Mouse (Mus musculus): ENCODE results near the gene Smox. TPM values are rescaled to one million over a fixed set of nuclear protein-coding genes. Genes with fewer than 3 reads are reported as not detected.
A peak's percentile ranks its signal among the peaks of the same experiment; 100 is the strongest.

Gene Smox
- polyA plus RNA-seq, 1 experiment from 2014 or later, result 19.1 TPM

DNA sequence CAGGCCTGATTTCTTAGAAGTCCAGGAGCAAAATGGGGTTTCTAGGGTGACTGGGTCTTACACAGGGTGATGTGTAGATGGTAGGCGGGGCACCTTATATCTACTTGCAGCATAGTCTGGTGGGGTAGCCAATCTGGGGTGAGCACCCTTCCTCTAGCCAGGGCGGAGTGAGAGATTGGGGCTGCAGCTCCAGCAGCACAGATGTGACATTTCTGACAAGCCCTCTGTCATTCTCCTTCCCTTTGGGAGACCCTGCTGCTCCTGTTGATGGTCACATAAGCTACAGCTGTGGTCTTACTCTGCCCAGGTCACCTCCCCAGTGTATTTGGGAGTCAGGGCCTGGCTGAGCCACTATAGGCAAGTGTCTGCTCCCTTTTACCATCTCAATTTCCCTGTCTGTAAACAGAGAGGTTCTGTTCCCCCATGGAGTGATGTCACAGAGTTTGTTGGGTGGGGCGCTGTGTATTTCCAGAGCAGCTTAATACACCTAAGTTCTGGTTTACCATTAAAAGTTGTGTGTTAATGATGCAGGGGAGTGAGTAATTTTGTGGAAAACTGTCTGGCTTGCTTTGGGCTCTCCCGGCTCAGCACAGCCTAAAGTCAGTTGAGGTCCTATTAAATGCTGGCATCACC is 6.0 kb downstream of the Smox start:
- no peak overlapping the region for H3K9ac ChIP-seq (ENCODE audit: low read length)
- no peaks in the 10 kb centered on the region for H3K4me1 ChIP-seq (replicated peaks; ENCODE audit: control insufficient read depth, insufficient read depth)
- H3K36me3 ChIP-seq (ENCODE audit: control insufficient read depth, insufficient read depth, low read length), result no peaks in the 10 kb centered on the region
- H3K4me3 ChIP-seq (ENCODE audit: low read depth, low read length), result no peak overlapping the region
- ATAC-seq (ENCODE audit: low FRiP score, low TSS enrichment) (0 out of 2 replicates have a peak, but pooled peaks have one; percentile 43), DNase-seq (ENCODE audit: low spot score) (no peak)
- TF ChIP-seq EP300 (optimal IDR thresholded peaks at IDR 0.05) (no peak), CTCF (IDR thresholded peaks at IDR 0.05; ENCODE audit: low read depth) (no peak)
- 77% methylated on average over 4 of the region's 4 CpGs for WGBS
- no peaks in the 10 kb centered on the region for H3K9me3 ChIP-seq (ENCODE audit: control insufficient read depth, low read length)
- H3K27me3 ChIP-seq (ENCODE audit: control insufficient read depth, insufficient read depth, low read length), result no peaks in the 10 kb centered on the region
- H3K4me2 ChIP-seq (replicated peaks; ENCODE audit: low read depth), result no peak overlapping the region
- H3K27ac ChIP-seq (replicated peaks), result no peak overlapping the region

DNA sequence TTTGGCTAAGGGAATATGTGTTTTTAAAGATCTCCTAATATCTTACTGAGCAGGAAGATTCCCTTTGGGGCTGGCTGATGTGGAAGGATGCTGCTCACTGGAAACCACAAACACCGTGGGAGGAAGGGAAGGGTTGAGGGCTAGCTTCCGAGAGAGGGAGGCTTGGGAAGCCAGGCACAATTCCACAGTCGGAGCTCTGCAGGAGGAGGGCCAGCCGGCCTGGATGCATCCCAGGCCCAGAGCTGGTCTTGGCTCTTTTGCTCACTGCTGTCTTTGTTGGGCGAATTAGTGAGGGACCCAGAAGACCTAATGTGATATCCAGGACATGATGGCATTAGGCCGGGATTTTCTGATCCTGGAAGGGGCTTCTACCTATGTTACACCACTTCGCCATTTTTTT is 6.9 kb downstream of the Smox start:
- H3K36me3 ChIP-seq (ENCODE audit: control insufficient read depth, insufficient read depth, low read length), result no peaks in the 10 kb centered on the region
- H3K27ac ChIP-seq (replicated peaks), result no peak overlapping the region
- DNase-seq (ENCODE audit: low spot score) (no peak), ATAC-seq (ENCODE audit: low FRiP score, low TSS enrichment) (no peak)
- no peaks in the 10 kb centered on the region for H3K9me3 ChIP-seq (ENCODE audit: control insufficient read depth, low read length)
- H3K27me3 ChIP-seq (ENCODE audit: control insufficient read depth, insufficient read depth, low read length), result no peaks in the 10 kb centered on the region
- no peak for TF ChIP-seq EP300 (optimal IDR thresholded peaks at IDR 0.05)
- no peak for TF ChIP-seq CTCF (IDR thresholded peaks at IDR 0.05; ENCODE audit: low read depth)
- no peaks in the 10 kb centered on the region for H3K4me1 ChIP-seq (replicated peaks; ENCODE audit: control insufficient read depth, insufficient read depth)
- H3K9ac ChIP-seq (ENCODE audit: low read length), result no peak overlapping the region
- 59% methylated on average over 6 of the region's 7 CpGs for WGBS
- H3K4me2 ChIP-seq (replicated peaks; ENCODE audit: low read depth), result no peak overlapping the region
- no peak overlapping the region for H3K4me3 ChIP-seq (ENCODE audit: low read depth, low read length)

DNA sequence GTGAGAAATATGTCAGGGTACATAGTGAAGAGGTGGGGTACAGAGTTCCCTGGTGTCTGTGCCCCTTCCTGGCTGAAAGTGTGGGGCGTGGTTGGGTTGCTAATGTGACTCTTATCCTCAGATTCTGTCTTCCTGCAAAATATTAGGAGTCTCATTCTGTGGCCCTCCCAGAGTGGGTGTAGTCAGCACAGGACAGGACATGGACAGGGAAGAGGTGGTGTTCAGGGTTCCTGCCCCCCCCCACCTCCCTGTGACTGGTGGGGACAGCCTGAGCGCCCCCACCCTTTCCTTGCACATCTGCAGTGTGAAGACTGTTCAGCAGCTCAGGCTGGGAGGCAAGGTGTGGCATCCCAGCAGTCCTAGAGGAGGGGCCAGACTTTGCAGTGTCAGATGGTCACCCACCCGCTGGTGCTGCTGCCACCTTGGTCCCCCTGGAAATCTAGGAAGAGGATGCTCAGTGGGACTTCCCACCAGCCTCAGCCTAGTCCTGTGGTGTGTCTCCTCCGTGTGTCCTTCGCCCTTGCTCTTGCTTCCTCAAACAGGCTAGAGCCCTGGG is 8.1 kb downstream of the Smox start:
- Histone ChIP-seq H3K4me3 (ENCODE audit: low read depth, low read length) (no peak overlapping the region), H3K9me3 (ENCODE audit: control insufficient read depth, low read length) (no peaks in the 10 kb centered on the region), H3K4me2 (replicated peaks; ENCODE audit: low read depth) (no peak overlapping the region), H3K27me3 (ENCODE audit: control insufficient read depth, insufficient read depth, low read length) (no peaks in the 10 kb centered on the region), H3K27ac (replicated peaks) (no peak overlapping the region), H3K9ac (ENCODE audit: low read length) (no peak overlapping the region), H3K4me1 (replicated peaks; ENCODE audit: control insufficient read depth, insufficient read depth) (no peaks in the 10 kb centered on the region), H3K36me3 (ENCODE audit: control insufficient read depth, insufficient read depth, low read length) (no peaks in the 10 kb centered on the region)
- TF ChIP-seq EP300 (optimal IDR thresholded peaks at IDR 0.05) (no peak), CTCF (IDR thresholded peaks at IDR 0.05; ENCODE audit: low read depth) (no peak)
- ATAC-seq (ENCODE audit: low FRiP score, low TSS enrichment) (no peak), DNase-seq (ENCODE audit: low spot score) (no peak)
- WGBS, result 67% methylated on average over 5 of the region's 5 CpGs

DNA sequence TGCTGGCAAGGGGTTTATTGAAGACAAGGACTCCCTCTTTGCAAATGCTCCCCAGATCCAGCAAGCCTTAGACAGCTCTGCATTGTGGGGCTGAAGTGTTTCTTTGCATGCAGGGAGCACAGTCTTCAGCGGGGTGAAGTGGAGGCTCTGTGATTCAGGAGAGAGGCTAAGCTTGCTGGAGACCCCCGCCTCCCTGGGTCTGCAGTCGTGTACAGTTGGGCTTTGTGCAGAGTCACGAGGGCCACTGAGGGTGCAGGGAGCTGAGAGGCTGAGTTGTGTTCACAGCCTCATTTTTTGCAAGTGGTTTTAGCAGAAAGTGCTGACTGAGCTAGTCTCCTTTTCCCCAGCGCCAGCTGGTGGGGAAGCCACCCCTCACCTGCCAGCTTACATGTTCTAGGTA is 10.6 kb downstream of the Smox start:
- DNase-seq (ENCODE audit: low spot score) (no peak), ATAC-seq (ENCODE audit: low FRiP score, low TSS enrichment) (no peak)
- no peaks in the 10 kb centered on the region for H3K9me3 ChIP-seq (ENCODE audit: control insufficient read depth, low read length)
- no peaks in the 10 kb centered on the region for H3K27me3 ChIP-seq (ENCODE audit: control insufficient read depth, insufficient read depth, low read length)
- H3K9ac ChIP-seq (ENCODE audit: low read length), result no peak overlapping the region
- no peak overlapping the region for H3K4me2 ChIP-seq (replicated peaks; ENCODE audit: low read depth)
- no peaks in the 10 kb centered on the region for H3K36me3 ChIP-seq (ENCODE audit: control insufficient read depth, insufficient read depth, low read length)
- H3K4me3 ChIP-seq (ENCODE audit: low read depth, low read length), result no peak overlapping the region
- no peak overlapping the region for H3K27ac ChIP-seq (replicated peaks)
- WGBS, result 59% methylated on average over 5 of the region's 5 CpGs
- H3K4me1 ChIP-seq (replicated peaks; ENCODE audit: control insufficient read depth, insufficient read depth), result no peaks in the 10 kb centered on the region
- no peak for TF ChIP-seq EP300 (optimal IDR thresholded peaks at IDR 0.05)
- TF ChIP-seq CTCF (IDR thresholded peaks at IDR 0.05; ENCODE audit: low read depth), result no peak

DNA sequence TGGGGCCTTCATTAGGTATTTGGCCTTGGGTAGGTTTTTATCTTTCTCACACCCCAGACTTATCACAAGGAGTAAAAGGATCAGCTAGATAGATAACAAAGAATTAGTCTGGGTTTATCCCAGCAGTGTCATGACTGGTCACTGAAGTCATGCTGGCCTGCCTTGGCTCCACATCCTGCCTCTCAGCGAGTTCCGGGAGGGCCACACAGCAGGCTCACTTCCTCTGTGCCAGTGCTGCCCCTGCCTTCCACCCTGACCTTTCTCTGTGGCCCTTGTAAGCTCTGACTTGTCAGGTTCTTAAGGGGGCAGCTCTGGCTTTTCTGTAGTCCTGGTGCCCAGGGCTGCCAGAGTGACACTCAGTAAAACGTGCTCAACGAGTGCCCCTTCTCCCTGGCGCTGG is 11.3 kb downstream of the Smox start:
- Histone ChIP-seq H3K36me3 (ENCODE audit: control insufficient read depth, insufficient read depth, low read length) (no peaks in the 10 kb centered on the region), H3K27me3 (ENCODE audit: control insufficient read depth, insufficient read depth, low read length) (no peaks in the 10 kb centered on the region), H3K4me3 (ENCODE audit: low read depth, low read length) (no peak overlapping the region), H3K9ac (ENCODE audit: low read length) (no peak overlapping the region), H3K4me1 (replicated peaks; ENCODE audit: control insufficient read depth, insufficient read depth) (no peaks in the 10 kb centered on the region), H3K27ac (replicated peaks) (no peak overlapping the region), H3K4me2 (replicated peaks; ENCODE audit: low read depth) (no peak overlapping the region), H3K9me3 (ENCODE audit: control insufficient read depth, low read length) (no peaks in the 10 kb centered on the region)
- 76% methylated on average over 5 of the region's 5 CpGs for WGBS
- DNase-seq (ENCODE audit: low spot score), result no peak
- no peak for ATAC-seq (ENCODE audit: low FRiP score, low TSS enrichment)
- no peak for TF ChIP-seq EP300 (optimal IDR thresholded peaks at IDR 0.05)
- no peak for TF ChIP-seq CTCF (IDR thresholded peaks at IDR 0.05; ENCODE audit: low read depth)

DNA sequence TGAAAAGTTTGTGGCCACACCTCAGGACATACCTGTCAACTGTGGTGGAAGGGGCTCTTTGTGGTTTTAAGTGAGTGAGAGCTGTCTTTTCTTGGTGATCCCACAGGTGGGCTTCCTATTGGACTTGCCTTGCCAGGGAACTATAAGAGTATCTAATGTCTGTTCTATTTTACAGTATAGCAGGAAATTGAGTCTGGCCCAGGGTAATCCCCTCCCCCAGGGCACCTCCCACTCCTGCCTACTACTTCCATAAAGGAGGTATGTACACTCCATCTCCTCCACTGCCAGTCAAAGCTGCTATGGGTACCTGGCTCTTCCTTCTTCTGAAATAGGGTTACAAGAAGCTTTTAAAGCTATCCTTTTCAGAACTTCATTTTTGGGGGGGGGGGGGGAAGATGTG is 14.1 kb downstream of the Smox start:
- 0 out of 2 replicates have a peak, but pooled peaks cover 4% of the 10 kb centered on the region for H3K4me1 ChIP-seq (replicated peaks; ENCODE audit: control insufficient read depth, insufficient read depth)
- H3K9ac ChIP-seq (ENCODE audit: low read length), result no peak overlapping the region
- no peaks in the 10 kb centered on the region for H3K9me3 ChIP-seq (ENCODE audit: control insufficient read depth, low read length)
- DNase-seq (ENCODE audit: low spot score), result no peak
- H3K4me3 ChIP-seq (ENCODE audit: low read depth, low read length), result no peak overlapping the region
- TF ChIP-seq EP300 (optimal IDR thresholded peaks at IDR 0.05) (no peak), CTCF (IDR thresholded peaks at IDR 0.05; ENCODE audit: low read depth) (no peak)
- no peaks in the 10 kb centered on the region for H3K36me3 ChIP-seq (ENCODE audit: control insufficient read depth, insufficient read depth, low read length)
- no peaks in the 10 kb centered on the region for H3K27me3 ChIP-seq (ENCODE audit: control insufficient read depth, insufficient read depth, low read length)
- no peak for ATAC-seq (ENCODE audit: low FRiP score, low TSS enrichment)
- no peak overlapping the region for H3K27ac ChIP-seq (replicated peaks)
- H3K4me2 ChIP-seq (replicated peaks; ENCODE audit: low read depth), result no peak overlapping the region

Data from stomach, postnatal 0 days (tissue).